Mouse (Mus musculus): ENCODE measurements around the gene Dab2ip. TPM values are rescaled to one million over a fixed set of nuclear protein-coding genes. Genes with fewer than 3 reads are reported as not detected.

Dab2ip gene
- polyA plus RNA-seq, 1 experiment from 2014 or later = 61.2 TPM

- H3K9me3 ChIP-seq (ENCODE audit: control insufficient read depth, low read length) = no peaks in the 10 kb centered on the region
- H3K4me3 ChIP-seq (ENCODE audit: low read depth, low read length) = no peak overlapping the region
- peaks cover 3% of the 10 kb centered on the region; the same call in 1 of the 2 replicates for H3K36me3 ChIP-seq (ENCODE audit: control insufficient read depth, insufficient read depth, low read length)
- DNase-seq (ENCODE audit: low spot score) = peak; percentile 38
- 71% methylated on average over 13 of the region's 13 CpGs for WGBS
- H3K27me3 ChIP-seq (ENCODE audit: control insufficient read depth, insufficient read depth, low read length) = no peaks in the 10 kb centered on the region
- no peak overlapping the region for H3K9ac ChIP-seq (ENCODE audit: low read length)
- no peak overlapping the region for H3K4me2 ChIP-seq (ENCODE audit: low read depth)
- ATAC-seq (ENCODE audit: insufficient read depth, low FRiP score, low TSS enrichment) = no peak
- no peaks in the 10 kb centered on the region for H3K4me1 ChIP-seq (ENCODE audit: control insufficient read depth, insufficient read depth, low read length)
- H3K27ac ChIP-seq (ENCODE audit: low read depth, low read length) = no peak overlapping the region
Observed at GRCm38 (mm10) chr2:35637880-35638535, 79.9 kb downstream of the Dab2ip start.

DNA sequence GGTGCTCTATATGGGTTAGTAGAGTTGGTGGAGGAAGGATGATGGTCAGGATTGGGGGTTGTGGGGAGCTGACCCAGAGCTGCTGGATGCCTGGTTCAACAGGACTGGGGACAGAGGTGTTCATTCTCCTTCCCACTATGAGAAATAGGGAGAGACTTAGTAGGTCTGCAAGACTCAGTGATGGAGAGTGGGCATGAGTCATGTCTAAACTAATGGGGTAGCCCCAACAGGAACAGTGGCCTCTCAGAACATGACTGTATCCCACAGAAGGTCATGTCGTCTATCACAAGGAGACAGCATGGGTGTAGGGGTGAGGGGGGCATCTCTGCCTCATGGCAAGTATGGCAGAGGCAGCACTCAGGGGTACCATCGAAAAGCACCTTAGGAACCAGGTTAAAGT is 81.7 kb downstream of the Dab2ip start:
- no peaks in the 10 kb centered on the region for H3K9me3 ChIP-seq (ENCODE audit: control insufficient read depth, low read length)
- H3K27me3 ChIP-seq (ENCODE audit: control insufficient read depth, insufficient read depth, low read length) = no peaks in the 10 kb centered on the region
- H3K27ac ChIP-seq (ENCODE audit: low read depth, low read length) = no peak overlapping the region
- WGBS = 88% methylated on average over 2 of the region's 2 CpGs
- H3K4me3 ChIP-seq (ENCODE audit: low read depth, low read length) = no peak overlapping the region
- no peak for ATAC-seq (ENCODE audit: insufficient read depth, low FRiP score, low TSS enrichment)
- H3K9ac ChIP-seq (ENCODE audit: low read length) = no peak overlapping the region
- no peaks in the 10 kb centered on the region for H3K4me1 ChIP-seq (ENCODE audit: control insufficient read depth, insufficient read depth, low read length)
- peaks cover 3% of the 10 kb centered on the region; the same call in 1 of the 2 replicates for H3K36me3 ChIP-seq (ENCODE audit: control insufficient read depth, insufficient read depth, low read length)
- no peak overlapping the region for H3K4me2 ChIP-seq (ENCODE audit: low read depth)
- DNase-seq (ENCODE audit: low spot score) = no peak

- H3K27ac ChIP-seq (ENCODE audit: low read depth, low read length) = no peak overlapping the region
- H3K9me3 ChIP-seq (ENCODE audit: control insufficient read depth, low read length) = no peaks in the 10 kb centered on the region
- no peak for DNase-seq (ENCODE audit: low spot score)
- no peak overlapping the region for H3K4me3 ChIP-seq (ENCODE audit: low read depth, low read length)
- no peak for ATAC-seq (ENCODE audit: insufficient read depth, low FRiP score, low TSS enrichment)
- H3K4me1 ChIP-seq (ENCODE audit: control insufficient read depth, insufficient read depth, low read length) = no peaks in the 10 kb centered on the region
- whole genome bisulfite sequencing = 87% methylated on average over 13 of the region's 13 CpGs
- no peak overlapping the region for H3K9ac ChIP-seq (ENCODE audit: low read length)
- no peaks in the 10 kb centered on the region for H3K27me3 ChIP-seq (ENCODE audit: control insufficient read depth, insufficient read depth, low read length)
- peaks cover 3% of the 10 kb centered on the region; the same call in 1 of the 2 replicates for H3K36me3 ChIP-seq (ENCODE audit: control insufficient read depth, insufficient read depth, low read length)
- H3K4me2 ChIP-seq (ENCODE audit: low read depth) = no peak overlapping the region
Observed at GRCm38 (mm10) chr2:35640576-35640975, 82.5 kb downstream of the Dab2ip start.

DNA sequence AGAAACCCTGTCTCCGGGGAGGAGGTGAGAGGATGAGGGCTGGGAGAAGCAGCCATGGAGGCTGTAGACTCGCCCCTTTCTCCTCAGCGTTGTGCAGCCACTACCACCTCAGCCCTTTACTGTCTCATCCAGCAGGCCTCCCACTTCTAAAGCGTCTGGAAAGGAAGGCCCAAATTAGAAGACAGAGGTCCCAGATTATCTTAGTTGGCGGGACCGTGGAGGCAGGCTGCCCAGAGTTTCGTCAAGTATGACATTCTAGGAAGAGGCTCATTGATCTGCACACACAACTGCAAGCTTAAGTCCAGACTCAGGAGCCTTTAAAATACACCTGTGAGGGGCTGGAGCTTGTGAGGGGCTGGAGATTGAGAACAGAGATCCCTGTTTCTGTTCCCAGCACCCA is 84.2 kb downstream of the Dab2ip start:
- WGBS = 87% methylated on average over 7 of the region's 7 CpGs
- no peak for ATAC-seq (ENCODE audit: insufficient read depth, low FRiP score, low TSS enrichment)
- Histone ChIP-seq H3K9me3 (ENCODE audit: control insufficient read depth, low read length) (no peaks in the 10 kb centered on the region), H3K27ac (ENCODE audit: low read depth, low read length) (no peak overlapping the region), H3K4me2 (ENCODE audit: low read depth) (no peak overlapping the region), H3K27me3 (ENCODE audit: control insufficient read depth, insufficient read depth, low read length) (no peaks in the 10 kb centered on the region), H3K36me3 (ENCODE audit: control insufficient read depth, insufficient read depth, low read length) (no peaks in the 10 kb centered on the region; the same call in 1 of the 2 replicates), H3K9ac (ENCODE audit: low read length) (no peak overlapping the region), H3K4me1 (ENCODE audit: control insufficient read depth, insufficient read depth, low read length) (no peaks in the 10 kb centered on the region), H3K4me3 (ENCODE audit: low read depth, low read length) (no peak overlapping the region)
- DNase-seq (ENCODE audit: low spot score) = no peak

GRCm38 (mm10) chr2:35646553-35646952 is 88.5 kb downstream of the Dab2ip start:
- WGBS = 90% methylated on average over 8 of the region's 8 CpGs
- ATAC-seq (ENCODE audit: insufficient read depth, low FRiP score, low TSS enrichment) = no peak
- Histone ChIP-seq H3K4me3 (ENCODE audit: low read depth, low read length) (no peak overlapping the region), H3K4me1 (ENCODE audit: control insufficient read depth, insufficient read depth, low read length) (no peaks in the 10 kb centered on the region), H3K9me3 (ENCODE audit: control insufficient read depth, low read length) (no peaks in the 10 kb centered on the region), H3K9ac (ENCODE audit: low read length) (no peak overlapping the region), H3K4me2 (ENCODE audit: low read depth) (no peak overlapping the region), H3K27me3 (ENCODE audit: control insufficient read depth, insufficient read depth, low read length) (no peaks in the 10 kb centered on the region), H3K27ac (ENCODE audit: low read depth, low read length) (no peak overlapping the region), H3K36me3 (ENCODE audit: control insufficient read depth, insufficient read depth, low read length) (no peaks in the 10 kb centered on the region; the same call in 1 of the 2 replicates)
- no peak for DNase-seq (ENCODE audit: low spot score)

- Histone ChIP-seq H3K9ac (ENCODE audit: low read length) (no peak overlapping the region), H3K4me3 (ENCODE audit: low read depth, low read length) (no peak overlapping the region)
Observed at GRCm38 (mm10) chr2:35649708-35650107, 91.6 kb downstream of the Dab2ip start.

GRCm38 (mm10) chr2:35651297-35651731 is 93.2 kb downstream of the Dab2ip start:
- WGBS = 55% methylated on average over 6 of the region's 6 CpGs
- DNase-seq (ENCODE audit: low spot score) (peak; percentile 52), ATAC-seq (ENCODE audit: insufficient read depth, low FRiP score, low TSS enrichment) (no peak)
- no peak overlapping the region for H3K27ac ChIP-seq (ENCODE audit: low read depth, low read length)
- H3K4me1 ChIP-seq (ENCODE audit: control insufficient read depth, insufficient read depth, low read length) = peaks cover 6% of the 10 kb centered on the region; the same call in 1 of the 2 replicates
- no peak overlapping the region for H3K4me2 ChIP-seq (ENCODE audit: low read depth)
- H3K36me3 ChIP-seq (ENCODE audit: control insufficient read depth, insufficient read depth, low read length) = no peaks in the 10 kb centered on the region; the same call in 1 of the 2 replicates
- H3K9me3 ChIP-seq (ENCODE audit: control insufficient read depth, low read length) = no peaks in the 10 kb centered on the region
- H3K4me3 ChIP-seq (ENCODE audit: low read depth, low read length) = no peak overlapping the region
- no peaks in the 10 kb centered on the region for H3K27me3 ChIP-seq (ENCODE audit: control insufficient read depth, insufficient read depth, low read length)
- H3K9ac ChIP-seq (ENCODE audit: low read length) = no peak overlapping the region

More at GRCm38 (mm10) chr2:35649708-35650107, 91.6 kb downstream of the Dab2ip start:
- Histone ChIP-seq H3K36me3 (ENCODE audit: control insufficient read depth, insufficient read depth, low read length) (no peaks in the 10 kb centered on the region; the same call in 1 of the 2 replicates), H3K9me3 (ENCODE audit: control insufficient read depth, low read length) (no peaks in the 10 kb centered on the region), H3K27me3 (ENCODE audit: control insufficient read depth, insufficient read depth, low read length) (no peaks in the 10 kb centered on the region), H3K4me1 (ENCODE audit: control insufficient read depth, insufficient read depth, low read length) (no peaks in the 10 kb centered on the region), H3K4me2 (ENCODE audit: low read depth) (no peak overlapping the region), H3K27ac (ENCODE audit: low read depth, low read length) (no peak overlapping the region)
- DNase-seq (ENCODE audit: low spot score) (peak; percentile 82), ATAC-seq (ENCODE audit: insufficient read depth, low FRiP score, low TSS enrichment) (peak; percentile 70)
- WGBS = 27% methylated on average over 4 of the region's 4 CpGs

GRCm38 (mm10) chr2:35652984-35653383 is 94.9 kb downstream of the Dab2ip start:
- ATAC-seq (ENCODE audit: insufficient read depth, low FRiP score, low TSS enrichment) (no peak), DNase-seq (ENCODE audit: low spot score) (no peak)
- no peak overlapping the region for H3K27ac ChIP-seq (ENCODE audit: low read depth, low read length)
- no peak overlapping the region for H3K9ac ChIP-seq (ENCODE audit: low read length)
- no peaks in the 10 kb centered on the region for H3K27me3 ChIP-seq (ENCODE audit: control insufficient read depth, insufficient read depth, low read length)
- no peaks in the 10 kb centered on the region for H3K36me3 ChIP-seq (ENCODE audit: control insufficient read depth, insufficient read depth, low read length)
- H3K4me1 ChIP-seq (ENCODE audit: control insufficient read depth, insufficient read depth, low read length) = peaks cover 9% of the 10 kb centered on the region; the same call in 1 of the 2 replicates
- H3K9me3 ChIP-seq (ENCODE audit: control insufficient read depth, low read length) = no peaks in the 10 kb centered on the region
- WGBS = 74% methylated on average over 4 of the region's 4 CpGs
- H3K4me2 ChIP-seq (ENCODE audit: low read depth) = no peak overlapping the region
- H3K4me3 ChIP-seq (ENCODE audit: low read depth, low read length) = no peak overlapping the region

GRCm38 (mm10) chr2:35654795-35655194 is 96.7 kb downstream of the Dab2ip start:
- no peak overlapping the region for H3K4me3 ChIP-seq (ENCODE audit: low read depth, low read length)
- H3K27me3 ChIP-seq (ENCODE audit: control insufficient read depth, insufficient read depth, low read length) = no peaks in the 10 kb centered on the region
- H3K4me2 ChIP-seq (ENCODE audit: low read depth) = no peak overlapping the region
- H3K36me3 ChIP-seq (ENCODE audit: control insufficient read depth, insufficient read depth, low read length) = no peaks in the 10 kb centered on the region
- H3K9me3 ChIP-seq (ENCODE audit: control insufficient read depth, low read length) = no peaks in the 10 kb centered on the region
- WGBS = 86% methylated on average over 6 of the region's 6 CpGs
- H3K9ac ChIP-seq (ENCODE audit: low read length) = no peak overlapping the region
- H3K4me1 ChIP-seq (ENCODE audit: control insufficient read depth, insufficient read depth, low read length) = peaks cover 9% of the 10 kb centered on the region; the same call in 1 of the 2 replicates
- no peak for ATAC-seq (ENCODE audit: insufficient read depth, low FRiP score, low TSS enrichment)
- no peak for DNase-seq (ENCODE audit: low spot score)
- H3K27ac ChIP-seq (ENCODE audit: low read depth, low read length) = no peak overlapping the region
